Mouse (Mus musculus) thymus, adult 2 months (tissue): ENCODE measurements around the gene Abcd1.

Experiments
- CTCF ChIP-seq: fragments of 200-500 bp; IDR thresholded peaks from 2 replicates; pipeline ENCODE4 v1.5.1; 2012; ENCODE audit warnings: mild to moderate bottlenecking, control low read depth, low read length, moderate library complexity, borderline replicate concordance; ENCODE audit not compliant: control insufficient read depth, poor library complexity, insufficient read depth; ENCODE audit errors: extremely low read depth
- POLR2A ChIP-seq: fragments of 200-500 bp; IDR thresholded peaks from 2 replicates; pipeline ENCODE4 v1.6.1; 2012; ENCODE audit warnings: mild to moderate bottlenecking, low read length, control low read depth, moderate library complexity; ENCODE audit not compliant: control insufficient read depth, poor library complexity, insufficient read depth; ENCODE audit errors: extremely low read depth

DNA sequence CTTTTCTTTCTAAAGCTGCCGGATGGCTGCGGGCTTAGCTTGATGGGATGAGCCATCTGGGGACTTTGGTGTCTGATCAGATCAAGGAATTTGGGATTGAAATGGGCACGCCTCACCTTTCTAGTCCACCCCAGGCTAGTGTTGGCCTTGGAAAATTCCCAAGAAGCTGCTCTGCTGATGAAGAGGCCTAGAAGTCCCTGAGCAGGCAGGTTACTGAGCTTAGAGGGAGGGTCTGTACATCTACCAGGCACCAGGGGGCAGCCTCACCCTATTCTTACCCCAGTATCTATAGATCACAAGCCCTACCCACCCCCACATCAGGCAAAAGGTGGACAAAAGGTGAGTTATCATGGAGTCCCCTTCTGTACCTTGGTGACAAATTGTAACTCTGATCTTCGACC lies 44.4 kb upstream of the Abcd1 start:
- TF ChIP-seq CTCF (no peak; the same call in 1 of the 2 replicates), POLR2A (no peak)
